Mouse (Mus musculus) kidney, postnatal 10 days (tissue): Measurements from ENCODE around the gene Prickle2.

Source experiments
- DNase-seq: peaks from one replicate; pipeline ENCODE4 v3.0.0; 2021; ENCODE audit warnings: mixed read lengths

Prickle2 gene

DNA sequence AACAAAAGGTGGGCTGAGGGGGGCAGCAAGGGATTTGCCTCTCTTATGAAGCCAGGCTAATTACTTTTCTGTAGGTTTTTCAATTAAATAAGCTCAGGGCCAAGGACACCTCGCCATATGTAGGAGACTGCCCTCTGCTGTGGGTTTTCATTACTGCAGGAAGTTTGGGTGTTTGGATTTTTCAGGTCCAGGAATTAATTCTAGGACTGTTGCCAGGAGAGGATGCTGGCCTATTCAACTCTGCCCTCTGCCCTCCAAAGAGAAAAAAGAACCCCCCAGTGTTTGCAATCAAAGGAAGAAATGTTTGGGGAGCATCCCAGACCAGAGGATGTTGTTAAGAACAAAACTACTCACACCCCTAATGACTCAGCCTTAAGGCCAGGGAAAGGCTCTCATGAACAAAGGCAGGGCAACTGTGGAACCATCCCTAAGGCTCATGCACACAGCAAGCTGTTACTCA is 40.4 kb downstream of the Prickle2 start:
- peak; percentile 87 for DNase-seq

DNA sequence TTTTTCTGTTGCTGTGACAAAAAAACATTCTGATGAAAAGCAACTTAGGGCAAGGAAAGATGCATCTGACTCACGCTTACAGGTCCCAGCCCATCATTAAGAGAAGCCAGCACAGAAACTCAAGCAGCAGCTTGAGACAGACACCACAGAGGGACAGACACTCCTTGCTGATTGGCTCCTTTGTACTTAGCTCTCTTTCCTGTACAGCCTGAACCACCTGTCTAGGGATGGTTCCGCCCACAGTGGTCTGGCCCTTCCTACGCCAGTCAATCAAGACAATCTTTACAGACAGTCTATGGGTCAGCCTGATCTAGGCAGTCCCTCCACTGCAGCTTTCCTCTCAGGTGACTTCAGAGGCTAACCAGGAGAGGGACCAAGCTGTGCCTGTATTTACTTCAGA is 42.1 kb downstream of the Prickle2 start:
- no peak for DNase-seq

DNA sequence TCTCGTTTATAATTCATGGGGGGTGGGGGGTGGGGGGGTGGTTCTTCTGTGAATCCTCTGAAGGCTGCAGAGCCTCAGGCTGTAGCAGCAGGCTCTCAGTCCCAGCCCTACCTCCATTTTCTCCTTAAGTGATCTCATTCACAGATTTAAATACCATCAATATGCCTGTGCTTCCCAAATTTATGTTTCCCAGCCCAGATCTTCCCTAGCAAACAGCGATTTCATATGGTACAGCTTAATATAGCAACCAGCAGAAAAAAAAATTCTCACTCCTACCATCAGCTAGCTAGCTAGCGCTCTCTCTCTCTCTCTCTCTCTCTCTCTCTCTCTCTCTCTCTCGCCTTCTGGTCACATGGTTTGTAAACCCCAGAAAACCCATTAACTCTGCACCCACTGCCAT is 42.5 kb downstream of the Prickle2 start:
- DNase-seq: no peak

DNA sequence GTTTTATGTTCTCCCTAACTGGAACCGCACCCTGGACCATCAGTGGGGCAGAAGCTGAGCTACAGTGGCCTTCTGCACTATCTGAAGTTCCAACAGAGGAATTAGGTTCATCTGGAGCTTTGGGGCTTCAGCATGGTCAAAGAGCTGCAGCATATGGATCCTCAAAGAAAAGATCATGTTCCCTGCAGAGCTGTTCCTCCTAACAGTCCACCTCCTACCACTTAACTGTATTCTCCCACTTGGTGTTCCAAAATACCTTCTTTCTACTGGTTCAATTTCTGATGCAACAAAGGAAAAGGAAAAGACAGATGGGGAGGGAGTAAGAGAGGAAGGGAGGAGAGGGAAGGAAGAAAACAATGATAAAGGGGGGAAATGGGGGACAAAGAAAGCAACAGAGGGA is 56.9 kb downstream of the Prickle2 start:
- DNase-seq: no peak

DNA sequence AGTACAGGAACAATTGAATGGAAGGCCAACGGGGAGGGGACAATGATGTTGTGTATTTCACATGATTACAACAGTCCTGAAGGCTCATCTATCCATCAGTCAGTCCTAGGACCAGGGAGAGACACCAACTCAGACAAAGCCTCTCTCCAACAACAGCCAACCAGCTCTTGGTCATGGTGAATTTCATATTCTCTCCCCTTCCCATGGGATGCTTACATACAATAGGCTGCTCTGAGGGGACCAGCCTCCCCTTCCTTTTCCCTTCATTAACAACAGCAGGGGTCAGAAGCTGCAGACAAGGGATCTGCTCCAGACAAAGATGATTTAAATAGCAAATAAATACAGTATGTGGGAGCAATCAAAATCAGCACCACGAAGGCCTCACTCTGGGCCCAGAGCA is 57.4 kb downstream of the Prickle2 start:
- DNase-seq: no peak

DNA sequence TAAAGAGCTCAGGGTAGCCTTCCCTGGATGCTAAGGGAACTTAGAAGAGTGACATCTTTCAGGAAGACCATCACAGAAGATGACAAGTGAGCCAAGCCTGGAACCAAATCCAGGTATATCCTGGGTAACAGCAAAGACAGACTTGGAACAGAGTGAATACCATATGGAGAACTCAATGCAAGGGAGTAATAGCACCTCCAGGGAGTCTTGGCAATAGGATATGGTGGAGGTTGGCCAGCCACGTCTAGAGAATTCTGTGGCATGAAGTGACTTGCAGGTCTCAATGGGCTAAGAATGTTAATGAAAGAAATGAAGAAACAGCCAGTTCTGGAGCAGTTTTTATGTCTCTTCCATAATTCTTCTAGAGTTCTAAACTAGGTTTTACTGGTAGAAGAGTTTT is 63.0 kb downstream of the Prickle2 start:
- DNase-seq: no peak

DNA sequence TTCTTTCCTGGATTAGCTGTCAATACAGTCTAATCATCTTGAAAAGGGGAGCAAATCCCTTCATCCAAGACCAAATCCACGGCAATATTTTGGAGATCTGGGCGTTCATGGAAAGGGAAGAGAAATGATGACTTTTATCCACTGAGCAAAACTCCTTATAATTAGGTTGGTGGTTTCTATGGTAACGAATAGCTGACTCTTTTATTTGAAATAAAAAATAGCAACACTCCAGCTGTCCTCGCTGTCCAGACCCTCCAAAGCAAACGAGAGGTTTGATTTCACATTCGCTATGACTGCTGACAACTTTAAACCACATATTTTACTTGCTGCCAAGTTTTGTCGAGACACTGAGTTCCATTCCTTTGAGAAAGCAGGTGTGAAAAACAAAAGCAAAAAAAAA is 64.0 kb downstream of the Prickle2 start:
- no peak for DNase-seq

DNA sequence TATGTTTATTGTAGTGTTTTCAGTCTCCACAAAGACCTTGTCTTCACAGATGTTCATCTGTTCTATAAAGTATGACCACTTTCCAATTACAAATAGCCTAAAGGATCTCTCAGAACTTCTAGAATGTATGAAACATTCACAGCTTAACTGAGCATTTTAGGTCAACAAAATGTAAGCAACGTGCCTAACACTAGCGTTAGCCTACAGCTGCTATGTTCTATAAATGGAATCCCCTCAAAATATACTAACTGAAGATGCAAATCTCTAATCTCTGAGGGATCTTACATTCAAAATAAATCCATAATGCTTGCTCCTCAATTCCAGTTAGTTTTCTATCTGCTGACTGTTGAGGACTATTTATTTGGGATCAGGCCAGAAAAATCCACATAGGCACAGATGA is 65.1 kb downstream of the Prickle2 start:
- no peak for DNase-seq

DNA sequence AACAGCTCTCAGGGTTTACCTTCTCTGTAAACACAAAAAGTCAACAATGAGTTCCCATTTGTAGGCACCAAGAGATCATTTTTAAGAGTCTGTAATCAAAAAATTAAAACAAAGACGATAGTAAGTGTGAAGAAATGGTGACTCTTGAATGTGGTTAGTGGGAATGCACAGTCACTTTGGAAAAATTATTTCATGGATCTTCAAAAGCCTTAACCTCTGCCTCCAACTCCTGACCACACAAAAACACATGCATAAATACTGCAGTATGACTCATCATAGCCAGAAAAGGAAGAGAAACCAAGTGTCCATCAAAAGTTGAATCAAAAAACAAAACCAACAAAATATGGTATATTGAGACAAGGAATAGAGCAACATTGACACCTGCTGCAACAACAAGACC is 69.5 kb downstream of the Prickle2 start:
- DNase-seq: no peak

DNA sequence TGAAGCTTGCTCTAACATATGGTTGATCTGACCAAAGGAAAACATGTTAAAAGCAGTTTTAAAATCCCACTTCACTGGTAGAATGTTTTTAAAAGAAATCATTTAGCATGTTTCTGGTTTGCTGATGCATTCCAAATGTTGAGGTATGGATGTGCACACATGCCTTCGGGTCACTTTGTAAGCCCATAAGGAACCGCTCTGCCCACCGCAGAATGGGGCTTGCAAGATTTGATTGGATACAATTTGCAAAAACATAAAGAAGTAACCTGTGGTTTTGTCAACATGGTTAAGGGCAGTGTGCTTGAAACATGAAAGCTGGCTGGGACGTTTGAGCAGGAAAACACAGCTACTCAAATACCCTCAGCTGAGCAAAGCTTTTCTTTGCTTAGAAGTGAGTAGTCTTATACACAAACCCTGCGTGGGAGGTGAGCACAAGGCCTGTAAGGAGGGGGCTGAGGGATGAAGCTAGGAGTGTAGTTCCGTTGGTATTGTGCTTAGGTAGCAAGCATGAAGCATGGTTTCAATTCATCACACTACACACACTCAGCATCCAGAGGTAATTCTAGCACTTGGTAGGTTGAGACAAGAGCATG is 71.0 kb downstream of the Prickle2 start:
- no peak for DNase-seq

DNA sequence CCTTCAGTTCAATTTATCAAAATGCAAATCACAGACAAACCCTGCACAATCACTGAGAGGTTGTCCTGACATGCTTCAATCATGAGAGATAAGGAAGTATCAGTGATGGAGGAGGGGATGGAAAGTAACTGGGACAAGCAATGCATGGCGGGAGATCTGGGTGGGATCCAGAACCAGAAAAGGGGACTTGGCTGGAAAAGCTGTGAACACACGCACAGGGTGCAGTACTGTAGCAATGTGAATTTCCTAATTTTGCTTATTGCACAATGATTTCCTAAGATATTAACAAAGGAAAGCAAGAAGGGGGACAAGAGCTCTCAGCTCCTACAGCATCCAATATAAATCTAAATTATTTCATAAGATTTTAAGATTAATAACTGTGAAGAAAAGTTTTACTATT is 75.0 kb downstream of the Prickle2 start:
- no peak for DNase-seq

DNA sequence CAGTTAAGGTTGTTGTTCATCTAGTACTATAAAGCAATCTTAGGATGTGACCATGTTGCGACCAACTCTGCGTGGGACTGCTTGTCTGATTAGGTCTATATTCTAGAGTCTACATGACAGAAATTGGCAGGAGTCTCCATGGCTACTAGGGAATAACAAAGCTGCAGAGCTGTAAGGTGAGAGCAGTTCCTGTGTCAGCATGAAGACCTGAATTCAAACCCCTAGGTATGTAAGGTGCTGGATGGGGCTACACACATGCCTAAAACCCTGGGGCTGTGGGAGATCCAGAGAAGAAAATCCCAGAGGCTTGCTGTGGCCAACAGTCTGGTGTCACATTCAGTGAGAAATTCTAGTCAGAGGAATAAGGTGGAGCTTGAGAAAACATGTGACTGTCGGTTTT is 78.2 kb downstream of the Prickle2 start:
- no peak for DNase-seq

DNA sequence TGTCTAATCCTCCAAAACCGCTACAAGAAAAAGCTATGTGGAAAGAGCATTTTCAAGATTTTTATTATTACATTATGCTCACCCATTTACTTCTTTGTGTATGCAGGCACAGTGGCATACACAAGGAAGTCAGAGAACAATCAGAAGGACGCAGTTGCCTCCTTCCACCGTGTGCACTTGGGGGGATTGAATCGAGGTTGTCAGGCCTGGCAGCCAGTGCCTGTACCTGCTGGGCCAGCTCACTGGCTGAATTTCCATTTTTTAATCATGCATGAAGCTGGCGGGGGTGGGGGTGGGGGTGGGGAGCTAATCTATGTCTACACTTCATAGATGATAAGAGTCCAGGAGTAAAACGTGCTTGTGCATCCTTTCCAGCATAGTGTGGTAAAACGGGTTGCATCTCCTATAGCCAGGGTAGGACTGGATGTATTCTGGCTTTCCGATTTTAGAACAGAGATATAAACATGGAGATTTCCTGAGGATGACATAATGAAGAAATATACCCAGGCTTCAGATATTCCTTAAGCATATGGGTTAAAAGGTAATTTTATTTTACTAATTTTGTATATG is 78.8 kb downstream of the Prickle2 start:
- no peak for DNase-seq

DNA sequence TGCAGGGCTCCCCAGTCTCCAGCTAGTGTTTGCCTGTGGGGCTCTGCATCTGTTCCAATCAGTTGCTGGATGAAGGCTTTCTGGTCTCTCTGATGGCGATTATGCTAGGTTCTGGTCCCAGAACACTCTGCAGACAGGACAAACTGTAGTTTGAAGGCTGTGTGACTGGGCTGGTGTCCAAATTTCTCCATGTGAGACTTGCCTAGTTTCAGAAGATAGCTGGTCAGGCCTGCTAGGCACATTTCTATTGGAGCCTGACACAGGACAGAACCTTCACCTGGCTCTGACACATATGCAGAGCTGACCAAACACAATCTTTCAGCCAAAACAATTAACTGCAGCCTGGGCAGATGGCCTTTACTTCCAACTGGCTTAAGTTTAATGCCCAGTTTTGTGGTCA is 80.0 kb downstream of the Prickle2 start:
- DNase-seq: peak; percentile 18

DNA sequence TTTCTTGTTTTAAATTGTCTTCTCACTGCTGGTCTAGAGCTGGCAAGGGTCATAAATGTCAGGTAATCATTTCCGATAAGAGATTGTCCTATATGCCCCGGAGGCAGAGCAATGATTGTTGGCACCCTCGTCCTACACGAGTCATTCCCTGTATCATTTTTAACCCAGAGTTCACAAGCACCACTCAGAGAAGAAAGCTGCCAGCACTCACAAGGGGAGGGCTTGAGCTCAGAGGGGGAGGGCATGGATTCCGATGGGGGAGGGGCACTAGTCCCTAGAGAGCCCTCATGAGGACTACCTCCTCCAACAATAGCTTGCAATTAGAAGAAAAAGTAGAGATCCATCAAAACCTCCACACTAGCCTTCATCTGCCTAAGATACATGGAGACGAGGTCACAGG is 81.6 kb downstream of the Prickle2 start:
- DNase-seq: no peak

DNA sequence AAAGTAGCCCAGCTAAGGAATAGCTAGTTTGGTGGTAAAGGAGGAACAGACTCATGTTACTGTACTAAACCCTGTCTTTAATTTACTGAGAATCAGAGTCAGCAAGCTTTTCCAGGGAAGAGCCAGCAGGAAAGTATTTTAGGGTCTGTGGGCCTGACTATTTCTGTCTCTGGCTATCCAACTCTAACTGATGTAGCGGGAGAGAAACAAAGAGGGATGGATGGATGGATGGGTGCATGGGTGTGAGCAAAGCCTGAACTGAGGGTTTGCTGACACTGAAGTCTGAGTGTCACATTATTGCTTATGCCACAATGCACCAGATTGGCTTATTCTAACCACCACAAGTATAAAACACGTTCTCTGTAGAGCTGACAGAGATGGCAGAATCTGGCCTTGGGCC is 88.8 kb downstream of the Prickle2 start:
- DNase-seq: no peak

DNA sequence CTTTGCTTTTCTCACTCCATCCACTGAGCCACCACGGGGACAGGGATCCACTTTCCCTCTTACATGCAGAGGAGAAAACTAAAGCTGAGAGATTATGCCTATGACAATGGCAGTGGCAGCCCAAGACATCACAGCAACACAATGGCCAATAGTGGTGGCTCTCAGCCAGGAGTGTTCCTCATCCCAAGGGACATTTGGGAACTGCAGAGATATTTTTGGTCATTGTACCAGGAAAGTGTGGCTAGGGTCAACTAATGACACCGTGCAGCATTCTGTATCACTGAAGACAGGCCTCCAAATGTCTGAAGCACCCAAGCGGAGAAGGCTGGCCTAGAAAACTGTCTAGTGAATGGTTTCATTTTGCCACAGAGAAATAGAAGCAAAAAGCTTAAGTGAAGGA is 91.2 kb downstream of the Prickle2 start:
- DNase-seq: peak; percentile 18

DNA sequence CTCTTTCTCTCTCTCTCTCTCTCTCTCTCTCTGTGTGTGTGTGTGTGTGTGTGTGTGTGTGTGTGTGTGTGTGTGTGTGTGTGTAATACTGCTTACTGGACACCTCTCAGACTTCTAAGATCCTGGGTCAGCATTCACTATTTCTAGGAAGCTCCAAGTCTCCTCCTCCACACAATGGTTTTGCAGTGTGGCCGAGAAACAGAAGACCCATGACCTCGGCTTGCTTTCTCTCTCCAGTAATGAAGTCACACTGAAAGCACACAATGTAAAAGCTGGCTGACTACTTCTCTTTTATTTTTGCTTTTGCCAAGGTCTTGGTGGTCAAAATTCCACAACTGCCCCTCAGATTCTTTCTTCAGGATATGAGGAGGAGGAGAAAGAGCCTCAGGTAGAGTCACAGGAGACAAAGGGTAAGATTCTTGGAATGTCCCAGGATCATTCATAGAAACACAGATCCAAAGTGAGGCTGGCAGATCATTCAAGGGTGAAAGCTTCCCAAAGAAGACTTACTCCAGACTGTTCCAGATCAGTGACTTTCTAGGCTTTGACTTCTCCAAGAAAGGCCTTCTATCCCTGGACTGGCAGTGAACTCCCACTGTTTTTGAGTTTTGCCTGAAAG is 93.7 kb downstream of the Prickle2 start:
- peak; percentile 44 for DNase-seq

DNA sequence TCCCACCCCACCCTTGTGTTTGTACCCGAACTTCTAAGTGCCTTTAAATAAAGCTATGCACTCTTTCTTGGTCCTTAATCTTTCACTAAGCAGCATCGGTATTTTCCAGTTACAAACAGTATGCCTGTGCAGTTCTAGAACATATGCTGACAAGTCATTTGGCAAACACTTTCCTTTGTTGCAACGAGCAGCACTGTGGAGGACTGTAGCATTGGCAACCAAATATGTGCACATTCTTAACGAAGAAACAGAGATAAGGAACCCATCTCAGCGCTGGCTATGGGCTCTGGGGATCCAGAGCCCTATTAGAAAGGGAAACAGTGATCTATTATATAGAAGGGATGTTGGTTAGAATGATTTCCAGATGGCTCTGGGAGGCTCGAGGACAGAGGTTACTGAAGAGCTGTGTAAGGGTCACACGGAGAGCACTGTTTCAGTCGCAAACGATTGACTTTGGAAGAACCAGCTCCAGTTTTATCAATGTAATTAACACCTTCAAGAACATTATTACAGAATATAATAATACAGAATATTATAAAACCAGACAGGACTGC is 96.2 kb downstream of the Prickle2 start:
- DNase-seq: no peak

DNA sequence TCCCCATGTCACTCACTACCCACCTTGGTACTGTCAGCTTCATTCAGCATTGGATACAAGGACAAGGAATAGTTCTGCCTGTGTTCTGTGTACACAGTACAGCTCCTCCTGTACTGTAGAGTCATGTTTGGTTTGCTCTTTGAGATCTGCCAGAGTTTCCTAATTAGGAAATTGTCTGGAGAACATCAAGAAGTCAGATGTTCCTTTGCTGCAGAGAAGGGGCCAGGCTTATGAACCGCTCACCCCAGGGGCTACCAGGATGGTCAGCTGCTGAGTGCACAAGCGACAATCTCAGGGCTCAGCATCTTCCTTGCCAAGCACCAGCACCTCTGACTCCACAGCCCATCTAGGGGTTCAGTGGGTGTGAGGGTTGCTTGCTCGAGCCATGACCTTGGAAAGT is 96.9 kb downstream of the Prickle2 start:
- no peak for DNase-seq

DNA sequence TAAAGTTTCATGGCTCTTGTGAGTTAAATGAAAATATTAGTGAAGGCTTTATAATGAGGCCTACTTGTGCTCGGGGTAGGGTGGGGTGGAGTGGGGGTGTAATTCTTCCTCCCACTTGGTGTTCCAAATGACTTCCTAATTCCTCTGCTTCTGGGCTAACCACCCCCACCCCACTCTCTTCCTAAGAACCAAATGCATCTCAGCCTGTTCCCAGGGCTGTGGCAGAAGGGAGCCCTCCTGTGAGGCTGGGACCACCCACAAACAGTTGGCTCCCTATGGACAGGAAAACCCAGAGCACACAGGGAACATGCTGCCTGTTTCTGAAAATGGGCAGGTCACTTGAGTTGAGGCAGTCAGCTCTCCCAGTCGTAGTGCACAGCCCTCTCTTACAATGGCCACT is 100.8 kb downstream of the Prickle2 start:
- DNase-seq: peak; percentile 32

DNA sequence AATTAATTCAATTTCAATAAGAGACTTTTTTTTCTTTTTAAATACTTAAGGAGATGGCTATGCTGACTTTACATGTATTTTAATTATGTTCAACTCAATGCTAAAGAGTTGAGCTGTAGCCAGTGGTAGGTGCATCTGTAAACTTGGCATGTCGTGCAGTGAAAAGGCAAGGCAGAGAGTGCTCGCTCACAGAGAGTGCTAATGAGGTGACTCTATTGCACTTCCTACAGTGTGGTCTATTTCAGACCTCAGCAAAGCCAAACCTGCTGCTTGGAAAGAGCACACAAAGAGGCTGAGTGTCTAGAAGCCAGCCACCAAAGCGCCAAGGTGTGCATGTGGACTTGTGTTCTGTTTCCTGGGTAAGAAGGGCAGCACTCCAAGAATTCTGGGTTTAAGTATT is 109.6 kb downstream of the Prickle2 start:
- DNase-seq: no peak

DNA sequence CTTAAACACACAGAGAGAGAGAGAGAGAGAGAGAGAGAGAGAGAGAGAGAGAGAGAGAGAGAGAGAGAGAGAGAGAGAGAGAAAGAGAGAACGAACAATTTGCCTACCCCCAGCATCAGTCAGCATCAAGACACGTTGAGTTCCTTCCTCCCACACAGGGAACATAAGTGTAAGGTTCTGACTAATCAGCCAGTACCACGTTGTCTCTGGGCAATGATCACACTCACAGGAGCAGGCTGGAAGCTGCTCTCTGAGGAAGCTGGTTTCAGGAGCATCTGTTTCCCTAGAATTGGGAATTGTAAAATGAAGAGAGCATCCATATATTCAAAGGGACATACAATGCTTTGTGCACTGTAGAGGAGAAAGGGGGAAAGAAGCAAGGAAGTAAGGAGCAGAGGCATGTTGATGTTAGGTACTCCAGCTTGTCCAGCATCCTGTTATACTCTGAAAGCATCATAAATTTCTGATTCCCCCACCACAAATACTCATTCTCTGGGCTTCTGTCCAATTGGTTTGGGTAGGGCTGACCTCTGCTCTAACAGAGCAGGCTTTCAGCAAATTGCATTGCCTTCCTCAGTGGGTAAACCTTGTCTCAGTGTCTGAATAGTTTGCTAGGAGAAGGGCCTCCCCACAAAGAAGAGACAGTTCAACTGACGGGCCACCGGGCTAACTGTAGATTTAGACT is 116.4 kb downstream of the Prickle2 start:
- DNase-seq: no peak

DNA sequence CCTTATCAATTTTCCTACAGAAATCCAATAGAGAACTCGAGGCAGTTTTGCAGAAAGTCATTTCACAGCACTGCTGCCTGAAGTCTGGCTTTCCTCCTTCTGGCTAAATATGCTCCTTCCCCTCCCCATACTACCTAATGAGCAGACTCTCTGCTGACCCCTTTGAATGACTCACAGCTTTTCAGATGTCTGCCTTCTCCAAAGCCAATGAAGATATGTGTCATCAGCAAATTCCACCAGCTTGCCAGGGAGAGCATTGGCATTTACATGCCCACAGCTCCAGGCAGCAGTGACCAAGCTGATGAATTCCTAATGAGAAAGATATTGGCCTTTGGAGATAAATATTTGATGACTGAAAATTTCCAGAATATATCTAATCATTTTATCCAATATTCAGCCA is 121.9 kb downstream of the Prickle2 start:
- no peak for DNase-seq
